Mouse (Mus musculus) hindbrain, embryonic 13.5 days (tissue): ENCODE measurements around the gene Adam33. TPM values are rescaled to one million over a fixed set of nuclear protein-coding genes. Genes with fewer than 3 reads are reported as not detected.

Experiments used
- ATAC-seq: fragments of 200-750 bp; cut with Nextera tagmentation; 2 replicates; pipeline ENCODE4 v1.8.0; 2017; ENCODE audit warnings: moderate TSS enrichment; ENCODE audit not compliant: low FRiP score
- H3K27ac ChIP-seq: fragments of 300-500 bp; sonication (generic); 2 replicates; pipeline ENCODE4 v1.5.1; 2015; ENCODE audit warnings: inconsistent platforms, mild to moderate bottlenecking, moderate library complexity
- H3K27me3 ChIP-seq: fragments of 300-500 bp; sonication (generic); 2 replicates; pipeline ENCODE4 v1.6.1; 2015; ENCODE audit warnings: mild to moderate bottlenecking, inconsistent platforms
- H3K36me3 ChIP-seq: fragments of 300-500 bp; sonication (generic); 2 replicates; pipeline ENCODE4 v1.6.1; 2015; ENCODE audit warnings: mild to moderate bottlenecking, inconsistent platforms
- H3K4me1 ChIP-seq: fragments of 300-500 bp; sonication (generic); replicated peaks from 2 replicates; pipeline ENCODE4 v1.6.1; 2015; ENCODE audit warnings: inconsistent platforms
- H3K4me2 ChIP-seq: fragments of 300-500 bp; sonication (generic); 2 replicates; pipeline ENCODE4 v1.6.1; 2015; ENCODE audit warnings: inconsistent platforms, mild to moderate bottlenecking, moderate library complexity
- H3K4me3 ChIP-seq: fragments of 300-500 bp; sonication (generic); 2 replicates; pipeline ENCODE4 v1.5.1; 2015; ENCODE audit warnings: mild to moderate bottlenecking, inconsistent platforms
- H3K9ac ChIP-seq: fragments of 300-500 bp; sonication (generic); 2 replicates; pipeline ENCODE4 v1.6.1; 2015; ENCODE audit warnings: mild to moderate bottlenecking, inconsistent platforms
- H3K9me3 ChIP-seq: fragments of 300-500 bp; sonication (generic); 2 replicates; pipeline ENCODE4 v1.6.1; 2016; ENCODE audit warnings: inconsistent platforms
- WGBS: fragments of 180-500 bp; shearing (Covaris S2); methylation state at CpG from one replicate; pipeline ENCODE4 v1.1.7; 2015; 5-methylcytosine and 5-hydroxymethylcytosine counted together
- polyA plus RNA-seq: library from polyadenylated mRNA; unstranded; fragments of >200 nt; fragmentation: Nextera tagmentation; extraction: Ambion mirVana; gene quantifications from 2 replicates; pipeline ENCODE4 v1.2.1, GENCODE M21; 2015

The Adam33 gene
- polyA plus RNA-seq, 1 experiment from 2014 or later = 0.70 TPM

GRCm38 (mm10) chr2:131086667-131087390 is 23.2 kb upstream of the Adam33 start, which contains the start of gene Siglec1:
Gene Siglec1 (minus strand): TSS chr2:131086765.
- Histone ChIP-seq H3K9me3 (no peaks in the 10 kb centered on the region), H3K9ac (no peak within 1 kb of the TSS), H3K4me1 (no peaks in the 10 kb centered on the region), H3K36me3 (no peaks in the 10 kb centered on the region), H3K4me3 (no peak within 1 kb of the TSS), H3K4me2 (no peak within 1 kb of the TSS), H3K27me3 (no peaks in the 10 kb centered on the region), H3K27ac (no peak within 1 kb of the TSS)
- no peak for ATAC-seq
- 84% methylated on average over 11 of the region's 11 CpGs for WGBS

DNA sequence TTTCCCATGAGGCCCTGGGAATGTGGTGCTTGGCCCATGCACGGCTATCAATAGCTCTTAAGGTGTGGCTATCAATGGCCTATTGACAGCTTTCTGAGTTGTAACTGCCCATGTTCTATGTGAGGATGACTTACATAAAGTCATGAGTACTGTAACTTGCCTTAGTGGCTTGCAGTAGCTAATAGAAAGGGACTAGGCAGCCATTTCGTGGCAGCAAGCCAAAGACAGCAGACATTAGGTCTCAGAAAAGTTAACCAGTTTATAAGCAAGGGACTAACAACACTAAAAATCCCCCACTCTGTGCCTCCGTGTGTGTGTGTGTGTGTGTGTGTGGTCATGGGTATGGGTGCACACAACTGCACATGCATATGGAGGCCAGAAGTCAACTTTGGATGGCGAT is 20.6 kb upstream of the Adam33 start:
- H3K9me3 ChIP-seq = no peaks in the 10 kb centered on the region
- H3K27me3 ChIP-seq = no peaks in the 10 kb centered on the region
- H3K36me3 ChIP-seq = no peaks in the 10 kb centered on the region
- ATAC-seq = no peak
- 92% methylated on average over 4 of the region's 4 CpGs for WGBS
- no peak overlapping the region for H3K9ac ChIP-seq
- H3K4me3 ChIP-seq = no peak overlapping the region
- H3K4me1 ChIP-seq = no peaks in the 10 kb centered on the region
- no peak overlapping the region for H3K4me2 ChIP-seq
- H3K27ac ChIP-seq = no peak overlapping the region

DNA sequence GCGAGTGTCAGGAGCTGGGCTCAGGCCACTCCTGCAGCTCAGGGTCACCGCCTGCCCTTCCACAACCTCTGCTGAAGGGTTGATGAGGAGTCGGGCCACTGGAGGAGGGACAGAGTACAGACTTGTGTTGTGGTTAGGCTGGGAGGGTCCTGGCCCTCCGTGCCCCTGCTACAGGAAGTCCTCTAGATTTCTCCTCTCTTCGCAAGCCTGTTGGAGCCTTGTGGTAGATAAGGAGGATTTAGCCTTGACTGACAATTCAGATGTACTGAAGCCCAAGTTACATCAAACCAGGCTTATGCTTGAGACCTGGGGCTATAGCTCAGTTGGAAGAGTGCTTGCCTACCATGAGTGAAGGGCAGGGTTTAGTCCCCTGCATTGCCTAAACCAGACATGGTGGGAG is 16.9 kb upstream of the Adam33 start:
- no peak overlapping the region for H3K27ac ChIP-seq
- H3K9me3 ChIP-seq = no peaks in the 10 kb centered on the region
- no peak overlapping the region for H3K9ac ChIP-seq
- 87% methylated on average over 5 of the region's 5 CpGs for WGBS
- no peaks in the 10 kb centered on the region for H3K4me1 ChIP-seq
- H3K36me3 ChIP-seq = no peaks in the 10 kb centered on the region
- no peaks in the 10 kb centered on the region for H3K27me3 ChIP-seq
- ATAC-seq = no peak
- no peak overlapping the region for H3K4me2 ChIP-seq
- H3K4me3 ChIP-seq = no peak overlapping the region

DNA sequence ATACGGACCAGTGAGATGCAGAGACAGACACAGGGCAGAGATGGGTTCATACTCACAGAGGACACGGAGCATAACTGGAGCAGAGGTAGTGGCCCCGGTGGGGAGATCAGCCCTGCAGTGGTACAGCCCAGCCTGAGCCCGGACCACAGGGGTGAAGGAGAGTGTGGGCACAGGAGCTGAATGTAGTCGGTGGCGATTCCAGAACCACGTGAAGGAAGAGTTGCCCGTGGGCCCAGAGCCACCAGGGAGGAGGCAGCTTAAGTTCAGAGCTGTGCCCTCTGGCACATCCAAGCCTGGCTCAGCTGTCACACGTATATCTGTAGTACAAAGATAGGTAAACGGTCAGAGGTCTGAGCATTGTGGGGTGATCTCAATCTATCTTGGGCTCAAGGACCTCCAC is 8.9 kb upstream of the Adam33 start:
- no peak overlapping the region for H3K4me2 ChIP-seq
- 89% methylated on average over 10 of the region's 10 CpGs for WGBS
- H3K9me3 ChIP-seq = no peaks in the 10 kb centered on the region
- 0 out of 2 replicates have a peak, but pooled peaks cover 2% of the 10 kb centered on the region for H3K27me3 ChIP-seq
- no peak overlapping the region for H3K4me3 ChIP-seq
- no peaks in the 10 kb centered on the region for H3K36me3 ChIP-seq
- H3K4me1 ChIP-seq = no peaks in the 10 kb centered on the region
- no peak overlapping the region for H3K9ac ChIP-seq
- H3K27ac ChIP-seq = no peak overlapping the region
- no peak for ATAC-seq

GRCm38 (mm10) chr2:131067481-131067880 is 3.9 kb upstream of the Adam33 start:
- ATAC-seq = no peak
- Histone ChIP-seq H3K4me3 (no peak overlapping the region), H3K9ac (no peak overlapping the region), H3K36me3 (no peaks in the 10 kb centered on the region), H3K4me1 (peaks cover 11% of the 10 kb centered on the region), H3K4me2 (no peak overlapping the region), H3K9me3 (no peaks in the 10 kb centered on the region), H3K27ac (no peak overlapping the region), H3K27me3 (peaks cover 33% of the 10 kb centered on the region)
- 80% methylated on average over 6 of the region's 6 CpGs for WGBS

DNA sequence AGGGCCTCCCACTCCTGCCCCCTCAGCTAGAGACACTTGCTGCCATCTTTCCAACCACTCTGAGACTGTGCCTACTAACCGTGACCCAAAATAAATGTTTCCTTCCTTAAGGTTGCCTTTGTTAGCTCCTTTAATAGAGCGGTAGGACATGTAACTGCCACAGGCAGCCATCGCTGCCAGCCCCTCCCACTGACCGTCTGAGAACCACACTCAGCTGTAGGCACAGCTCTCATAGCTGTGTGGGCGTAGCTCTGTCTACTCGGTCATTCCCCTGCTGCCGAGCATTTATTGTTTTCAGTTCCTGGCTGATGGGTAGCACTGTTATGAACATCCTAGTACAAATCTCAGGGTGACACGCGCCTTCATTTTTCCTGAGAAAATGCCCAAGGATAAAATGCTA is 2.7 kb upstream of the Adam33 start:
- 70% methylated on average over 9 of the region's 9 CpGs for WGBS
- Histone ChIP-seq H3K4me1 (peaks cover 11% of the 10 kb centered on the region), H3K4me3 (no peak overlapping the region), H3K27ac (no peak overlapping the region), H3K4me2 (no peak overlapping the region), H3K9me3 (no peaks in the 10 kb centered on the region), H3K27me3 (peaks cover 44% of the 10 kb centered on the region), H3K36me3 (no peaks in the 10 kb centered on the region), H3K9ac (no peak overlapping the region)
- no peak for ATAC-seq

GRCm38 (mm10) chr2:131061607-131062006 is 2.0 kb downstream of the Adam33 start:
- Histone ChIP-seq H3K4me1 (peaks cover 17% of the 10 kb centered on the region), H3K27me3 (peaks cover 54% of the 10 kb centered on the region), H3K36me3 (no peaks in the 10 kb centered on the region), H3K4me2 (no peak overlapping the region), H3K4me3 (no peak overlapping the region), H3K9ac (no peak overlapping the region), H3K27ac (no peak overlapping the region), H3K9me3 (no peaks in the 10 kb centered on the region)
- 75% methylated on average over 5 of the region's 5 CpGs for WGBS
- no peak for ATAC-seq

DNA sequence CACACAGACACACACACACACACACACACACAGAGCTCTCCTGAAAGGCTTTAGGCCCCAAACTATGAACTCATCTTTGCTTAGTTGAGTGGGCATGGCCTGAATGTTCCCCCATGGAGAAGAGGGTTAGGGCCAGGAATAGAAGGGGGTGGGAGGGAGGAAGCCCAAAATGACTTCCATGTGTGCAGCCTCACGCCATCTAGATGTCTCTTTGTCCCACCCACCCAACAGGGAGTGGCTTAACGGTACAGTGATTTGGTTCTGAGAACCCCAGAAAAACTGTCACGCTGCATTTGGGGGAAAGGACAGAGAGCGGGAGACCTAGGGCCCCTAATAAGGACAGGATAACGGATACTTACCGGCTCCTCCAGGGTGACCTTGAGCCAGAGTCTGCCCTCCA is 2.8 kb downstream of the Adam33 start:
- Histone ChIP-seq H3K9ac (no peak overlapping the region), H3K4me3 (no peak overlapping the region), H3K4me2 (no peak overlapping the region), H3K36me3 (no peaks in the 10 kb centered on the region), H3K27ac (no peak overlapping the region), H3K9me3 (no peaks in the 10 kb centered on the region), H3K4me1 (peaks cover 24% of the 10 kb centered on the region), H3K27me3 (peaks cover 56% of the 10 kb centered on the region)
- WGBS = 55% methylated on average over 6 of the region's 6 CpGs
- no peak for ATAC-seq

DNA sequence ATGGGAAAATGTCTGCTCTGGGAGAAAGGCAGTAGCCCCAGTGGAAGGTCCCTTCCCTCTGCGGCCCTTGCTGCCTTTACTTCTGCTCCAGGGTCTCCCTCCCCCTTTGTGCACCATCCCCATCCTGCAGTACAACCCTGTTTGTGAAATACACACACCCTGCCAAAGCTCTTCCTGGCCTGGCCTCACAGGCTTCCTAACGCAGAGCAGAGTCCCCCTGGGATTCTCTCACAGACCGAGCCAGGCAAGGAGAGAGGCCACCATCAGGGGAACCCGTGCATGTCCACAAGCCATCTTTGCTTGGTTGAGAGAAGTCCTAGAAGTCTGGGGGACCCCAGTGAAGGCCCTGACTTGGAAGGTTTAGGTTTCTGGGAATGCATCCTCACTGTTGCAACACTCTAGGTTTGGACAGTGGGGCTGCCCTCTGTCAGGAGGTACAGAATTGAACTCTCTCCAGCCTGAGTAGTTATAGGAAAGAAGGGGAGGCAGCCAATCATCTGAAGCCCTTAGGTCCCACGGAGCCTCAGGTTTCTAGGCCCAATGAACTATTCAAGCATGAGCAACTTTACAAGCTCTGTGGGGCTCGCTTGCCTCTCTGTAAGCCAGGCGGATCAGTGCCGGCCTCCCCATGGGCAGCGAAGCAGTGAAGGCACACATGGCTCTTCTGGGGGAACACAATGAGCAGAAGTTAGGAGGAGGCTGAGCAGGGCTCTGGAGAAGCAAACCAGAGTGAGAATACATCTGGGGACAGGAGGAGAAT is 3.7 kb downstream of the Adam33 start:
- H3K4me1 ChIP-seq = peaks cover 31% of the 10 kb centered on the region
- H3K4me3 ChIP-seq = no peak overlapping the region
- H3K9ac ChIP-seq = no peak overlapping the region
- 64% methylated on average over 9 of the region's 9 CpGs for WGBS
- ATAC-seq = no peak
- peaks cover 65% of the 10 kb centered on the region for H3K27me3 ChIP-seq
- no peak overlapping the region for H3K27ac ChIP-seq
- H3K36me3 ChIP-seq = no peaks in the 10 kb centered on the region
- H3K9me3 ChIP-seq = no peaks in the 10 kb centered on the region
- H3K4me2 ChIP-seq = no peak overlapping the region

- H3K9me3 ChIP-seq = no peaks in the 10 kb centered on the region
- no peak overlapping the region for H3K4me2 ChIP-seq
- ATAC-seq = no peak
- H3K27me3 ChIP-seq = peaks cover 65% of the 10 kb centered on the region
- no peak overlapping the region for H3K27ac ChIP-seq
- no peak overlapping the region for H3K4me3 ChIP-seq
- peaks cover 37% of the 10 kb centered on the region for H3K4me1 ChIP-seq
- H3K36me3 ChIP-seq = no peaks in the 10 kb centered on the region
- WGBS = 43% methylated on average over 1 of the region's 1 CpGs
- H3K9ac ChIP-seq = no peak overlapping the region
Observed at GRCm38 (mm10) chr2:131059377-131059776, 4.2 kb downstream of the Adam33 start.

- Histone ChIP-seq H3K4me2 (no peak overlapping the region), H3K9ac (no peak overlapping the region), H3K27ac (no peak overlapping the region), H3K9me3 (no peaks in the 10 kb centered on the region), H3K4me3 (no peak overlapping the region), H3K4me1 (peaks cover 42% of the 10 kb centered on the region), H3K36me3 (no peaks in the 10 kb centered on the region), H3K27me3 (peaks cover 65% of the 10 kb centered on the region)
- WGBS = 93% methylated on average over 8 of the region's 8 CpGs
- no peak for ATAC-seq
Observed at GRCm38 (mm10) chr2:131058672-131059071, 4.9 kb downstream of the Adam33 start.

DNA sequence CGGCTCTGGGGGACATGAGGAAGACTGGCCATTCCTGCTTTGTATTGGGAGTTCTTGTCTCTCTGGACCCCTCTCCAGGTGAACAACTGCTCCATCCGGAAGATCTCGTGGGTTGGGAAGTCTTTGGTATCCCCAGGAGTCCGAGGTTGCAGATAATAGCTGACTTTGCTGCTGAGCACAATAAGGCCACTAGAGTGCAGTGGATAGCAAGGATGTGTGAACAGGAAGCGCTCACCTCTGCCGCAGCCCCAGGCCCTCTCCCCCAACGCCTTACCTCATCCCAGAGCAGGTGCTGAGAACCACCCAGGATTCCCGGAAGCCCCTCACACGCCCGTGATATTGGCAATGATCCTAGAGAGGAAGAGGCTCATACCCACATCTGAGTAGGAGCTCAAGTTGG is 7.4 kb downstream of the Adam33 start:
- peak; percentile 34; the same call in 1 of the 2 replicates for ATAC-seq

More for the DNA sequence above, 7.4 kb downstream of the Adam33 start:
- Histone ChIP-seq H3K27ac (no peak overlapping the region), H3K4me3 (no peak overlapping the region), H3K4me2 (0 out of 2 replicates have a peak overlapping the region, but pooled peaks have one; percentile 13), H3K27me3 (peaks cover 65% of the 10 kb centered on the region), H3K4me1 (peaks cover 37% of the 10 kb centered on the region), H3K36me3 (no peaks in the 10 kb centered on the region), H3K9ac (no peak overlapping the region), H3K9me3 (no peaks in the 10 kb centered on the region)
- WGBS = 2% methylated on average over 10 of the region's 10 CpGs
